Mouse (Mus musculus): ENCODE data around the gene Aoc3. TPM values are rescaled to one million over a fixed set of nuclear protein-coding genes. Genes with fewer than 3 reads are reported as not detected.
A peak's percentile ranks its signal among the peaks of the same experiment; 100 is the strongest.
"Not testable (repeated sequence)": the region's sequence is repeated elsewhere in the genome, so short reads cannot be mapped to it uniquely, and the experiment has no call there.

Gene Aoc3
- polyA plus RNA-seq, 2 experiments = 1.0 to 3.1 TPM

DNA sequence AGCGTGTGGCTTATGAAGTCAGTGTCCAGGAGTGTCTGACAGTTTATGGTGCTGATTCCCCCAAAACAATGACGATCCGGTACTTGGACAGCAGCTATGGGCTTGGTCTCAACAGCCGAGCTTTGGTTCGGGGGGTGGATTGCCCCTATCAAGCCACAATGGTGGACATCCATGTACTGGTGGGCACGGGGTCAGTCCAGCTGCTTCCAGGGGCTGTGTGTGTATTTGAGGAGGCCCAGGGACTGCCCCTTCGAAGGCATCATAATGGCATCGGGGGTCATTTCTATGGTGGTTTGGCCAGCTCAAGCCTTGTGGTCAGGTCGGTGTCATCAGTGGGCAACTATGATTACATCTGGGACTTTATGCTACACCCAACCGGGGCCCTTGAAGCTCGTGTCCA lies 4.3 kb upstream of the Aoc3 start:
- no peak overlapping the region for H3K9ac ChIP-seq (ENCODE audit: low read depth, low read length, severe bottlenecking)
- peaks cover 45% of the 10 kb centered on the region for H3K36me3 ChIP-seq (ENCODE audit: control insufficient read depth, insufficient read depth, low read length)
- 82% methylated on average over 11 of the region's 11 CpGs for WGBS

DNA sequence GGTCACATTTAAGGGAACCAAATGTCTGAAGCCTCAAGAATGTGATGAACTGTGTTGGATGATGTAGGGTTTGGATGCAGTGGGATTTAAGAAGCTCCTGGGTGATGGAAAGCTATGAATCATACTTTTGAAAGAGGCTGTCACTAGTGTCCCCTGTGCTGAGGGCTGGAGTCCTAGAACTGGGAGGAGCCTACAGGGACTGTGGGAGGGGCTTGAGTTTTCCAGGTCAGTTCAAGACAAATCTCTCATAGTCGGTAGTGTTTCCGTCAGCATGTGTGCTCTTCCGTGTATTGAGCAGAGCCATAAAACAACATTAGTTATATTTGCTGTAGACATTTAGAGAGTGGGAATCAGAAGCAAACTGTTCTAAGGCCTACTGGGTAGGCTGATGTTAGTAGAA lies 3.1 kb upstream of the Aoc3 start:
- 47% methylated on average over 3 of the region's 3 CpGs for WGBS
- H3K9ac ChIP-seq (ENCODE audit: low read depth, low read length, severe bottlenecking) = no peak overlapping the region

More for the DNA sequence above, 4.3 kb upstream of the Aoc3 start:
- DNase-seq (ENCODE audit: low spot score) (no peak), ATAC-seq (ENCODE audit: low FRiP score, low read depth) (no peak)
- Histone ChIP-seq H3K27ac (replicated peaks; ENCODE audit: low read depth, low read length) (no peak overlapping the region), H3K9me3 (ENCODE audit: control insufficient read depth, low read length) (no peaks in the 10 kb centered on the region), H3K27me3 (ENCODE audit: control insufficient read depth, insufficient read depth, low read length) (no peaks in the 10 kb centered on the region), H3K4me1 (ENCODE audit: control insufficient read depth, insufficient read depth, low read length) (no peaks in the 10 kb centered on the region), H3K4me3 (replicated peaks; ENCODE audit: low read length) (no peak overlapping the region), H3K4me2 (replicated peaks; ENCODE audit: low read depth, low read length, severe bottlenecking) (no peak overlapping the region)
- TF ChIP-seq POLR2A (IDR thresholded peaks at IDR 0.05; ENCODE audit: borderline replicate concordance, extremely low read depth, insufficient read depth, insufficient read length) = no peak

DNA sequence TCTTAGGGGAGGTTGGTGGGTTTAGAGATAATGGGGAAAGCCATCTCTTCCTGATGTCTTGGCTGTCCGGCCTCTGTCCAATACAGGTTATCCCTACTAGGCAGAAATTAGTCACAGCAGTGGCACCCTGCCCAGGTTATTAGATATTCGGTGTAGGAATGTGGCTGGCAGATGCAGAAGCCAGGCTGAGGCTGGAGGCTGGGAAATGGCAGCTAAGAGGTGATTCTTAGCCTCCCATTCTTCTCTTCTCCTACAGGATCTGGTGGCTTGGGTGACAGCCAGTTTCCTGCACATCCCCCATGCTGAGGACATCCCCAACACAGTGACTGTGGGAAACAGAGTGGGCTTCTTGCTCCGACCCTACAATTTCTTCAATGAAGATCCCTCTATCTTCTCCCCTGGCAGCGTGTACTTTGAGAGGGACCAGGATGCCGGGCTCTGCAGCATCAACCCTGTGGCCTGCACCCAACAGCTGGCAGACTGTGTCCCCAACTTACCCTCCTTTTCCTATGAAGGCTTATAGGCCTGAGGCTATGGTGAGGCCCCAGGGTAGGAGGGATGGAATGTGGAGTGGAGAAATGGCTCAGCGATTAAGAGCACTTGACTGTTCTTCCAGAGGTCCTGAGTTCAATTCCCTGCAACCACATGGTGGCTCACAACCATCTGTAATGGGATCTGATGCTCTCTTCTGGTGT lies 1.3 kb upstream of the Aoc3 start:
- Histone ChIP-seq H3K9me3 (ENCODE audit: control insufficient read depth, low read length) (no peaks in the 10 kb centered on the region), H3K27ac (replicated peaks; ENCODE audit: low read depth, low read length) (no peak overlapping the region), H3K36me3 (ENCODE audit: control insufficient read depth, insufficient read depth, low read length) (peaks cover 16% of the 10 kb centered on the region), H3K4me3 (replicated peaks; ENCODE audit: low read length) (no peak overlapping the region), H3K27me3 (ENCODE audit: control insufficient read depth, insufficient read depth, low read length) (no peaks in the 10 kb centered on the region), H3K4me1 (ENCODE audit: control insufficient read depth, insufficient read depth, low read length) (no peaks in the 10 kb centered on the region), H3K9ac (ENCODE audit: low read depth, low read length, severe bottlenecking) (no peak overlapping the region), H3K4me2 (replicated peaks; ENCODE audit: low read depth, low read length, severe bottlenecking) (no peak overlapping the region)
- no peak for DNase-seq (ENCODE audit: low spot score)
- TF ChIP-seq POLR2A (IDR thresholded peaks at IDR 0.05; ENCODE audit: borderline replicate concordance, extremely low read depth, insufficient read depth, insufficient read length) = no peak
- ATAC-seq (ENCODE audit: low FRiP score, low read depth) = no peak
- 73% methylated on average over 6 of the region's 6 CpGs for WGBS

More for the DNA sequence above, 3.1 kb upstream of the Aoc3 start:
- Histone ChIP-seq H3K27me3 (ENCODE audit: control insufficient read depth, insufficient read depth, low read length) (no peaks in the 10 kb centered on the region), H3K4me1 (ENCODE audit: control insufficient read depth, insufficient read depth, low read length) (no peaks in the 10 kb centered on the region), H3K27ac (replicated peaks; ENCODE audit: low read depth, low read length) (no peak overlapping the region), H3K4me3 (replicated peaks; ENCODE audit: low read length) (no peak overlapping the region), H3K4me2 (replicated peaks; ENCODE audit: low read depth, low read length, severe bottlenecking) (no peak overlapping the region), H3K9me3 (ENCODE audit: control insufficient read depth, low read length) (no peaks in the 10 kb centered on the region), H3K36me3 (ENCODE audit: control insufficient read depth, insufficient read depth, low read length) (peaks cover 34% of the 10 kb centered on the region)
- ATAC-seq (ENCODE audit: low FRiP score, low read depth) (no peak), DNase-seq (ENCODE audit: low spot score) (no peak)
- TF ChIP-seq POLR2A (IDR thresholded peaks at IDR 0.05; ENCODE audit: borderline replicate concordance, extremely low read depth, insufficient read depth, insufficient read length) = no peak

DNA sequence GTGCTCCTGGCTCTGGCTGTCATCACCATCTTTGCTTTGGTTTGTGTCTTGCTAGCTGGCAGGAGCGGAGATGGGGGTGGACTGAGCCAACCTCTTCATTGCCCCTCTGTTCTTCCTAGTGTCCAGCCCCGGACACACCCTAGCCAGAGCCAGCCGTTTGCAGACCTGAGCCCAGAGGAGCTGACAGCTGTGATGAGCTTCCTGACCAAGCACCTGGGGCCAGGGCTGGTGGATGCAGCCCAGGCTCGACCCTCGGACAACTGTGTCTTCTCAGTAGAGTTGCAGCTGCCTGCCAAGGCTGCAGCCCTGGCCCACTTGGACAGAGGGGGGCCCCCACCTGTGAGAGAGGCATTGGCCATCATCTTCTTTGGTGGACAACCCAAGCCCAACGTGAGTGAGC lies 556 bp downstream of the Aoc3 start:
- not testable (repeated sequence) for H3K27me3 ChIP-seq (ENCODE audit: control insufficient read depth, insufficient read depth, low read length); ATAC-seq (ENCODE audit: low FRiP score, low read depth); H3K4me1 ChIP-seq (ENCODE audit: control insufficient read depth, insufficient read depth, low read length); H3K36me3 ChIP-seq (ENCODE audit: control insufficient read depth, insufficient read depth, low read length); H3K9ac ChIP-seq (ENCODE audit: low read depth, low read length, severe bottlenecking); H3K4me2 ChIP-seq (replicated peaks; ENCODE audit: low read depth, low read length, severe bottlenecking); DNase-seq (ENCODE audit: low spot score); H3K4me3 ChIP-seq (replicated peaks; ENCODE audit: low read length); H3K9me3 ChIP-seq (ENCODE audit: control insufficient read depth, low read length)
- 72% methylated on average over 6 of the region's 6 CpGs for WGBS
- peak overlapping the region; percentile 38; the same call in 1 of the 2 replicates for H3K27ac ChIP-seq (replicated peaks; ENCODE audit: low read depth, low read length)

DNA sequence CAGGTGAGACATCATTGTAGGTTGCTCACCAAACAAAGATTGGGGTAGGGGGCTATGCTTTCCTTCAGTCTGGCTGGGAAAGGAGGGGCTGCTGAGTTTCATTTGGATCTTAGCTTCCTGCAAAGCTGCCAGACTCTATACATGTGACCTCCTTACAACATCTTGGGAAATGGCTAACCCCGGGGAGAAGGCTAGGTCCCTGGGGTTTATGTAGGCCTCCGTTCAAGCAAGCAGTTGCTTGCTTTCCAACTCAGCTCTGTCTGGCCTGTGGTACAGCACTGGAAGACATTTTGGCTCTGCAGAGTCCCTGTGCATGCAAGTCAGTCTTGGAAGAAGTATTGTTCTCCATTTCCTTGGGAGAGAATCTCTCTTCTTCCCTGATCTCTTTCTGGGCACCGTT lies 2.1 kb downstream of the Aoc3 start:
- 81% methylated on average over 3 of the region's 3 CpGs for WGBS
- Histone ChIP-seq H3K4me3 (replicated peaks; ENCODE audit: low read length) (no peak overlapping the region), H3K4me2 (replicated peaks; ENCODE audit: low read depth, low read length, severe bottlenecking) (no peak overlapping the region), H3K4me1 (ENCODE audit: control insufficient read depth, insufficient read depth, low read length) (peaks cover 3% of the 10 kb centered on the region), H3K9ac (ENCODE audit: low read depth, low read length, severe bottlenecking) (no peak overlapping the region), H3K9me3 (ENCODE audit: control insufficient read depth, low read length) (no peaks in the 10 kb centered on the region), H3K36me3 (ENCODE audit: control insufficient read depth, insufficient read depth, low read length) (no peaks in the 10 kb centered on the region), H3K27me3 (ENCODE audit: control insufficient read depth, insufficient read depth, low read length) (no peaks in the 10 kb centered on the region), H3K27ac (replicated peaks; ENCODE audit: low read depth, low read length) (no peak overlapping the region)
- ATAC-seq (ENCODE audit: low FRiP score, low read depth) = no peak
- no peak for TF ChIP-seq POLR2A (IDR thresholded peaks at IDR 0.05; ENCODE audit: borderline replicate concordance, extremely low read depth, insufficient read depth, insufficient read length)
- no peak for DNase-seq (ENCODE audit: low spot score)
